Mouse (Mus musculus) activated CD4-positive, CD25-positive, alpha-beta regulatory T cell (primary cell): Measurements from ENCODE around the gene Tnfaip2. TPM values are rescaled to one million over a fixed set of nuclear protein-coding genes. Genes with fewer than 3 reads are reported as not detected.

ENCODE experiments used
- polyA plus RNA-seq, 2 experiments: library from polyadenylated mRNA; unstranded; fragments of 100-300 nt; shearing (Covaris generic); gene quantifications; one replicate each; pipeline ENCODE4 v1.2.1; 2017

Gene Tnfaip2
- 1 to 10 TPM; 1.2 to 1.4 TPM for polyA plus RNA-seq

GRCm38 (mm10) chr12:111442309-111443010, at the start of gene Tnfaip2:
TSS of gene Tnfaip2 (plus strand) at chr12:111442469.

DNA sequence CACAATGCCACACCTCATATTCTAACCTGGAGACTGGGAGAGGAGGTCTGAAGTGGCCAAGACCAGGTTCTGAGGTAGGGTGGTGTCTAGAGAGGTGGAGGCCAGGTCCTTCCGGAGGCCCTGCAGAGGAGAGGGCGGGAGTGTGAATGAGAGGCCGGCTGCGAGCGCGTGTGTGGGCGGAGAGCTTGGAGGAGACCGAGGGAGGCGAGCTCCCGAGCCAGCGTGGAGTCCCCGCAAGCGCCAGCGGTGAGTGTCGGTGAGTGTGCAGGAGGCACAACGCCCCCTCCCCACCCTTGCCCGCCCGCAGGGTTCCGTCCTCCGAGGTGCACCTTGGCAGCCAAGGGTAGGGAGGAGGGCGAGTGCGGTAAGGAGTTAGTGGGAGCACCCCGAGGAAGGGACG, 35.6 kb upstream of the Tnfaip2 start, which contains the start of gene Lbhd2:
TSS of gene Lbhd2 (plus strand) at position 188 of the 400 bp plus-strand sequence.

GRCm38 (mm10) chr12:111416921-111417779, 25.1 kb upstream of the Tnfaip2 start, which contains the start of gene Exoc3l4:
TSS of gene Exoc3l4 (plus strand) at chr12:111417017.

GRCm38 (mm10) chr12:111485652-111486306, 43.5 kb downstream of the Tnfaip2 start, which contains the start of gene Gm266:
TSS of gene Gm266 (minus strand) at chr12:111485823.

Other genes with a start within 250 kb of the Tnfaip2 start
- under 1 TPM in 1 of 2 experiments, not detected in 1; 0.57 TPM for gene Amn, start 171.4 kb upstream of the Tnfaip2 start, polyA plus RNA-seq
- gene Cdc42bpb, start 64.8 kb upstream of the Tnfaip2 start, polyA plus RNA-seq, result 1 to 10 TPM; 1.4 to 1.7 TPM
- gene Lbhd2, start 35.7 kb upstream of the Tnfaip2 start, polyA plus RNA-seq, result 1 to 10 TPM in 1 of 2 experiments, under 1 TPM in 1; 0.57 to 1.1 TPM
- gene Exoc3l4, start 25.5 kb upstream of the Tnfaip2 start, polyA plus RNA-seq, result not detected
- gene Gm266, start 43.4 kb downstream of the Tnfaip2 start, polyA plus RNA-seq, result not detected
- gene Eif5, start 95.5 kb downstream of the Tnfaip2 start, polyA plus RNA-seq, result 100 to 1,000 TPM; 432 to 559 TPM
- 100 to 1,000 TPM in 1 of 2 experiments, 10 to 100 TPM in 1; 95.5 to 111 TPM for gene Mark3, start 132.1 kb downstream of the Tnfaip2 start, polyA plus RNA-seq
- gene Ckb, start 229.9 kb downstream of the Tnfaip2 start, polyA plus RNA-seq, result 10 to 100 TPM; 30.5 to 31.2 TPM
- 10 to 100 TPM; 11.1 to 13.1 TPM for gene Trmt61a, start 235.6 kb downstream of the Tnfaip2 start, polyA plus RNA-seq